Mouse (Mus musculus): ENCODE data around the gene Mrpl46.
A peak's percentile ranks its signal among the peaks of the same experiment; 100 is the strongest.

The Mrpl46 gene

DNA sequence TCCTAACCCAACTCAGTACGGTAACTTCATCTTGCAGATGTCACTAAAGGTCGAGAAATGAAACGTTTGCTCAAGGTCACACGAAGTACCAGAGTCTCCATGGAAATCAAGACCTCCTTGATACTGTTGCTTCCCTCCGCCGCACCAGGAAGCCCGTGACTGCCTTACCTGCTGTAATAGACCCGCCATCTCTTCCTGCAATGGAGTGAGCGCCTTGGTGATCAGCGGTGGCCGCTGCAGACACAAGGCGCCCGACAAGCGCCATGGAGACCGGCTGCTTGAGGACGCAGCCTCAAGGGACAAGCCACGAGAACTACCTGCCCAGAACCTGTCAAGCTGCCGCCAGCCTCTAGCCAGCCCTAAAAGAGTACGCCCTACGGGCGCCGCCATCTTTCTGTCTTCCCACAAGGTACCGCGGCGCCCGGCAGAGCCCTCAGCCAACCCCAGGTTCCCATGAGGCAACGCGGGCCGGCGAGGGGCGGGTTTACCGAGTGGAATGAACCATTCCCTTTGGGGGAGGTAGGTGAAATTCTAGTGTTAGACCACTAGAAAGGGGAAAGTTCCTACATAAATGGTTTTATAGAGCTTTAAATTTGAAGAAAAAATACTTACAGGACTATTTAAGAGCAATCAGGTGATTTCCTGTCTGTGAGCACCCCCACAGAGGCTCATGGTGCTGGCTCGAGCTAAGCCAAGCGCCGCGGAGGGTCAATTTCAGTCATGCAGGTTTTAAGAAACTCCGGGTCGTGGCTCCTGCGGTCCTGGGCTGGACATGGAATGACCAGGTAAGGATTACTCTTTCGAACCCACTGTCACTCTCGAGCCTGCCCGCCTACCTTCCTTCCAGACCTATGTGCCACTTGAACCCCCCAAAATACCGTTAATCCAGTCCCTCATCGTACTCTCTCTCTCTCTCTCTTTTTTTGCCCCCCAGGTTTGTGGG, at the start of gene Mrpl46, which contains the start of gene Mrps11:
Gene Mrpl46, minus strand, starts transcription at position 893 of the 943 bp plus-strand sequence.
Gene Mrps11, plus strand, starts transcription at position 481 of the 943 bp plus-strand sequence.
- peak; percentile 90 to 93 for DNase-seq

DNA sequence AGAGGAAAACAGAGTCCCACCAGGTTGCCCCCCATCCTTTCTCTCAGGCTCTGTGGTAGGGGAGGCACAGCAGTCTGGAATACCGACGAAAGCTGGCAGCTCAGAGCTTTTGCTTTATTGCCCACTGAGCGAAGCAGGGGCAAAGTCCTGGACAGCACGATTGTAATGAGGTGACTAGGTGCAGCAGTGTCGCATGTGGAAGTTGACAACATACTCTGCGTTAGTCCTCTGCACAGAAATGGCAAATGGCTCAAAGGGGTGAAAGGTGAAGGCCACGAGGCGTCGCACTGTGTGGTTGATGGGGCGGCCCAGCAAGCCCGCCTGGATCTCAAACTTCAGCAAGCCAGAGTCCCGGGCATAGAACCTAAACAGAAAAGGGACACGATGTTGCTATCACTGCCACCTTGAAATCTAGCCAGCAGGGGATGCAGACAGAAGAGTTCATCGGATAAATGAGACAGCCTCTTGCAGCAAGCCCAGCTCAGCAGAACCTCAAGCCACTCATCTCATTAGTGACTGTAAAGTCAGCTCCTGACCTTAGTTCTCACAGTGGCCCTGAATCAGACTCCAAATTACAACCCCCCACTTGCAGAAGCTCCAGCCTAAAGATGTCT, 44.5 kb upstream of the Mrpl46 start:
- DNase-seq: no peak

- no peak for DNase-seq
These were observed 43.5 kb upstream of the Mrpl46 start for GRCm38 (mm10) chr7:78826682-78827385.

- no peak for DNase-seq
These were observed 35.0 kb upstream of the Mrpl46 start for GRCm38 (mm10) chr7:78818336-78818735.

- no peak for DNase-seq
These were observed 31.4 kb upstream of the Mrpl46 start for GRCm38 (mm10) chr7:78814766-78815165.

DNA sequence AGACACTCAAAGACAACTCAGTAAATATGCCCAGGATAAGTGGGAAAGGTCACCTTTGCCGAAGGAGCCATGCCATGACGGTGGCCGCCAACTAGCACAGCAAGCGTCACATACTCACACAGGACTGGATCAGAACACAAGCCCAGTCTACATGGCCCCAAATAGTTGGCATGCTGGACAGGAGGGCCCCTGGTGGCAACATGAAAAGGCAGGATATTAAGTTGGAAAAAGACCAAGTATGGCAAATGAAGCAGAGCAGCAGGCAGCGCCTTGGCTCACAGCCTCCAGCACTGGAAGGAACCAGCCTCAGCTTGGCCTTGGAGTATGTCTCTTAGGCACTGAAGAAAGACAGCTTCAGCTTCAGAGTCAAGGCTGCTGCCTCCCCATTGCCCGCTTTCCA, 30.5 kb upstream of the Mrpl46 start:
- DNase-seq: peak; percentile 64 to 67

GRCm38 (mm10) chr7:78807192-78807591, 23.9 kb upstream of the Mrpl46 start:
- DNase-seq: no peak

- DNase-seq: no peak
These were observed 20.5 kb upstream of the Mrpl46 start for GRCm38 (mm10) chr7:78803841-78804240.

GRCm38 (mm10) chr7:78799730-78800496, 16.6 kb upstream of the Mrpl46 start:
- no peak for DNase-seq

- DNase-seq: peak; percentile 58 to 64
These were observed 14.6 kb upstream of the Mrpl46 start for GRCm38 (mm10) chr7:78797843-78798455.

- no peak for DNase-seq
These were observed 13.3 kb upstream of the Mrpl46 start for GRCm38 (mm10) chr7:78796624-78797023.

DNA sequence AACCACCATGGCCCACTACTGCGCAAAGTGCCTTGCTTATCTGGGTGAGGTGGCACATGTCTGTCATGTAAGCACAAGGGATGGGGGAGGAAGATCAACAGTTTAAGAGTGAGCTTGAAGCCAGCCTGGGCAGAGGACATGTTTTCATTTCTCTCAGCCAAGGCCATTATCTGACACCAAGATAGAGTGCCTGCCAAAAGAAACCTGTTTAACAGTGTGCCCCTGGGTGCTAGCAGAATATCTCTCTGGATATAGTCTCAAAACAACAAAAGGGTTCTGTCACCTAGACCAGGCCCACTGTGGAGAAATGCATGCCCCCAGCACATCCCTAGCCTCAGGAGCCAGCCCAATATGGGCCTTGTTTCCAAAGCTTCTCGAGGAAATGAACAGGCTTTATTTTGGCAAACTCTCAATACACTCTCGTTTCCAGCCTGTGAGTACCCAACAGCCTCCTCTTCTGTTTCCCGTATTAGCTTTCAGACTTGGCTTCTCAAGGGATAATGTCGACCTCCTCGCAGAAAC, 11.3 kb upstream of the Mrpl46 start:
- DNase-seq: no peak

DNA sequence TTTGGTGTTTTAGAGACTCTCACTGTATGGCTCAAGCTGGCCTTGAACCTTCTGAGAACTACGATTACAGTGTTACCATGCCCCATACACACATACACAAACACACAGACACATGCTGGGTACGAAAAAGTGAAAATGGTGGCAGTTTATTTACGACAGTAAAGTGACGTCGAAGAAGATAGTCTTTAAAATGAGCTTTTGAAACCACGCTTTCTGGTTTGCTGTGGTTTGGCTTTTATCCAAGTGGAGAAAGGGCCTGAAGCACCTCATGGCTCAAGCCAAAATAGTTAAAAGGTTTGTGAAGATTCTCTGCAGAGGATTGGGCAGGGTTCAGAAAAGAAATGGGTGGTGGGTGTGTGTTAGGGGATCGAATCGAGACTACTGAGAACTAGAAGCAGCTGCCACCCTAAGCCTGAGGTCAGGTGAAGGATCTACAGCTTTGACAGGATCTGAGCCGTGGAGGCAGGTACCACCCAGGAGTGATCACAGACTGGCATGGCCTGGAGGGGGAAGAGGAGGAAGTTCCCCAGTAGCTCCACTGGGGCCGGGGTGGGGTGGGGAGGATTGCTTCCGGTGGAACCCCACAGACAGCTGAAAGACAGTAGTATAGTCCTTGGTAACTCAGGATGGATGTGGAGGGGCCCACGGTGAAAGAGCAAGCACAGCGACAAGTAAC, 10.7 kb upstream of the Mrpl46 start:
- DNase-seq: no peak

GRCm38 (mm10) chr7:78791359-78792222, 8.3 kb upstream of the Mrpl46 start:
- DNase-seq: peak; percentile 72 to 79

DNA sequence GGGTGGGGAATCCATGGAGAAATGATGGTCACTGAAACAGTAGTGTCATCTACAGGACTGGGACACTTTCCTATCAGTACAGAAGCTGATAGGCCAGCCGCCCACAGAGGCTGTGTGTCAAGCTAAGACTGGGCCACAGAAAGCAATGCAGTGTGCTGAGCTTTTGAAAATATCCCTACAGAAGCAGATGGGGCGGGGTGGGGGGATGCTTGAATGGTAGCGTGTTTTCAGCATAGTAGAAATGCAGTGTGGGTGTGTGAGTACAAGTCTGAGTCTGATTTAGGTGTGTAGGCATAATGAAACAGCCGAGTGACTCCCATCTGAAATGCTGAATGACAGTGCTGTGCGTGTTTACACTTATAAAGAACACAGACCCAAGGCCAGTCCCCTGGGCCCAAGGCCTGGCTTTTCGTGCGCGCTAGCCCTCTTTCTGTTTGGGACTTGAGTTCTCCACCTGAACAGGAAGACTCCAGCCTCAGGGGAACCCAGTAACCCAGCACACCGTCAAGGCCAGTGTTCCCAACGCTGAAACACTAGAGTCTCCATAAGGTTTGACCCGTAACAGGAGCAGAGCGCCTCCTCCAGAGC, 4.6 kb upstream of the Mrpl46 start:
- no peak for DNase-seq

DNA sequence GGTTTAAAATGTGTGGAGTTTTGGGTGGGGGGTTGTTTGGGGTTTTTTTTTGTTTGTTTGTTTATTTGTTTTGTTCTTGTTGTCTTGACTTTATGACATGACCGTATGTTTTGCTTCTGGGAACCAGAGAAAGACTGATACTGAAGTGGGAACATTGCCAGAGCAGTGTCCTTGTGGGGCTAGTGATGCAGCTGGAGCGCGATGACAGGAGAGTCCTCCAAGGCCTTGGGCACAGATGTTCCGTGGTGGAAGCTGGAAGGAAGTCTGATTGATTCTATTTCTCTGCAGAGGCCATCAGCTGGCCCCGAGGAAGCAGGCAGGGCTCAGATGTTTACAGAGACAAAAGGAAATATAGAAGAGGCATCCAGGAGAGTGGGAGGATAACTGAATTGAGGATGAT, 2.6 kb upstream of the Mrpl46 start:
- no peak for DNase-seq

DNA sequence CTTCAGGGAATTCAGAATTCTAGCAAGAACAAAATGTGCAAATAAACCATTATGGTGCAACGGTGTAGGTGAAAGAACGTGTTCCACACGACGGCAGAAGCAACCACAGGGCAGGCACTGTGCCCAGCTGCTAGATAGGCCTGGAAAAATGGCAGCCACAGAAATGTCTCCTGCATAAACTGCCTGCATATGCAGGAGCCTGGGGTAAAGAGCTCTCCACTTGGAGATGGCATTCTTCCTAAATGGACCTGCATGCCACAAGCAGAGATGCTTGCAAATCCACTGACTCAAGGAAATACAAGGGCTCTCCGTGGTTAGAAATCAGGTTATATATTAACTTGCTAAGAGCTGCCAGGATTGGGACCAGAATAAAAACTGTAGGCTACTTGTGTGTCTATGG, 4.6 kb downstream of the Mrpl46 start:
- no peak for DNase-seq

GRCm38 (mm10) chr7:78770936-78771335, 12.4 kb downstream of the Mrpl46 start:
- no peak for DNase-seq

DNA sequence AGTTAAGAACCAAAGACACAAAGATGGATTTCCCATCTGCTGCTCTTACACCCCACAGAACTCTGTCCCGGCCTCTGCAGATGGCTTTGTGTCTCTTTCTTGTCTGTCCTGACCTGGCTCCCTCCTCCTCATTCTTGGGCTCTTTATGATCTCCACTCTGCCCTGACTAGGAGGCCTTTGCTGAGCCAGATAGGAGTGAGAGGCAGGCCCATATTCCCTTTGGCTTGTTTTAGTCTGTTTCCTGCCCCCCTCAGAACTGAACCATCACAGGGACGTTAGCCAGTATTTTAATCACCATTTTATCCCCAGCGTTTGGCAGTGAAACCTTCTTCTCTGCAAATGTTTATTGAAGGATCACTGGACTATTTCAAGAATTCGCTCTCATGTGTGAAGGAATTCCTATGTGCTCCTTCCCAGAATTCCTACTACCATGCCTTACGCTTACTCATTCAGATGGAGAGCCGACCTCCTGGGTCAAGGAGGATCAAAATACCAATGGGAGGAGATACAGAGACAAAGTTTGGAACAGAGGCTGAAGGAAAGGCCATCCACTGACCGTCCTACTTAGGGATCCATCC, 14.2 kb downstream of the Mrpl46 start:
- no peak for DNase-seq
